Mouse (Mus musculus): ENCODE results near the gene Oas1d.
A peak's percentile ranks its signal among the peaks of the same experiment; 100 is the strongest.
"Not testable (repeated sequence)": the region's sequence is repeated elsewhere in the genome, so short reads cannot be mapped to it uniquely, and the experiment has no call there.

Oas1d gene

GRCm38 (mm10) chr5:120924520-120924919 is 10.2 kb downstream of the Oas1d start:
- not testable (repeated sequence) for H3K36me3 ChIP-seq (ENCODE audit: control insufficient read depth, insufficient read depth, low read length, poor library complexity, severe bottlenecking); DNase-seq (ENCODE audit: low read depth, low spot score); H3K27me3 ChIP-seq (ENCODE audit: control insufficient read depth, insufficient read depth, low read length, poor library complexity, severe bottlenecking)

DNA sequence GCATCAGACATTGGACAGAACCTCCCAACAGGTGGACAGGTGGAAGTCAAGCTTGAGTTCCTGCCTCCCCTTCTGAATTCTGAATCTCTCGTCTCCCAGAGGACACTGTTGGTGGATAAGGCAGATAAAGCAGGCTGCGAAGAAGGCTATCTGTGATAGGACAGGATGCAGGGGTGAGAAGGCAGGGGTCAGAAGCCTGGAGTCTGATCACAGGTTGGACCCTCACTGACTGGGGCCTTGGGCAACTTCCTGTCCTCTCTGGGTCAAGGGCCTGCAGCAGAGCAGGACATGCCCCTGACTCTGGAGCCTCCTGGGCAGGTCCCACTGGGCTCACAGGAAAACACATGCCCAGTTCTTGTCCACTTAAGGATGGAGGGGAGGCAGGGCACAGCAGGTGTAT is 12.0 kb downstream of the Oas1d start:
- H3K27me3 ChIP-seq (ENCODE audit: control insufficient read depth, insufficient read depth, low read length, poor library complexity, severe bottlenecking); H3K36me3 ChIP-seq (ENCODE audit: control insufficient read depth, insufficient read depth, low read length, poor library complexity, severe bottlenecking); DNase-seq (ENCODE audit: low read depth, low spot score): not testable (repeated sequence)

DNA sequence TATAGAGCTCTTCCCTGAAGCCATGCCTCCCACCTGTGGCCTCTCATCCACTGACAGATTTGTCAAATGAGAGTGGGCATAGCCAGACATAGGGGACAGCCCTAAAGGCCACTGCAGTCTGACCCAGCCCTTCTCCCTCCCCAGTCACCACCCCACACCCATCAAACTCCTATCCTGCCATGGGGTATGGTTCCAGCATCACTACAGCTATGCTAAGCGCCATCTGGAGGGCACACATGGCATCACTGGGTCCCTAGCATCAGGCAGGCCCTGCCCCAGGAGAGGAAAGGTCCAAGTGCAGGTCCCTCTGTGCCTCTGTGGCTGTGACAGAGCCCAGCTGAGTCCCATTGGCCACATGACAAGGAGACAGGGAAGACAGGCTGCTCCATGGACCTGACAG is 12.7 kb downstream of the Oas1d start:
- H3K36me3 ChIP-seq (ENCODE audit: control insufficient read depth, insufficient read depth, low read length, poor library complexity, severe bottlenecking), result no peaks in the 10 kb centered on the region
- DNase-seq (ENCODE audit: low read depth, low spot score), result peak; percentile 10
- H3K27me3 ChIP-seq (ENCODE audit: control insufficient read depth, insufficient read depth, low read length, poor library complexity, severe bottlenecking), result no peaks in the 10 kb centered on the region

DNA sequence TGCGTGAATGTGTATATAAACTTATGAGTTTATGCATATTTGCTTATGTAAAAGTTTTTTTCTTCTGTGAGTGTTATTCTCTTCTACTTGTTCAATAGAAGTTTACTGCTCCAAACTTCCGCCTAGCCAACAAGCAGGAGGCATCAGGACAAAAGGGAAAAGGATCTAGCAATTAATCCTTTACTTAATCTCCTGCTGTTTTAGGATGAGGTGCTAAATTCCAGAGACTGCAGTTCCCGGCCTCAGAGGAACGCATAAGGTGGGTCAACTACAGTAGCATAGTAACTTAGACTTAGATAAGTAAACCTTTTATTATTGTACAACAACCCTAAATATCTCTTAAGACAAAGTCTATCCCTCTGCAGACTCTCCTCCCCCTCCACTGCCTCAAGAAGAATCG is 19.6 kb downstream of the Oas1d start:
- no peak for DNase-seq (ENCODE audit: low read depth, low spot score)
- no peaks in the 10 kb centered on the region for H3K36me3 ChIP-seq (ENCODE audit: control insufficient read depth, insufficient read depth, low read length, poor library complexity, severe bottlenecking)
- H3K27me3 ChIP-seq (ENCODE audit: control insufficient read depth, insufficient read depth, low read length, poor library complexity, severe bottlenecking), result no peaks in the 10 kb centered on the region

DNA sequence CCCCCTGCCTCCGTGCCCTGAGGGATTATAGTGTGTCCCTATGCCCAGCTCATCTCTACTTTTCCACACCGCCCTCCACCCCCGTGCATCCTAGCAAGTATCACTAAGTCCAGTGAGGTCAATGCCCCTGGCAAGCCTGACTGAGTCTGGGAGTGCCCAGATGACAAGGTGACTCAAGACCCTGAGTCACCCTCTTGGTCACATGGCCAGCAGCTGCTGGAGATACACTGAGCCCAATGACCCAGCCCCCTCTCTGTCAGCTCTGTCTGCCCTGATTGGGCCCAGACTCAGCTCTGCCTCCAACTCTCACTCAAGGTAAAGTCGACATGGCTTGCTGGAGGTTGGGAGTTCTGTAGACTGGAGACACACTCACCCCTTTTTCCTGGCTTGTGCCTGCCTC is 23.5 kb downstream of the Oas1d start:
- H3K36me3 ChIP-seq (ENCODE audit: control insufficient read depth, insufficient read depth, low read length, poor library complexity, severe bottlenecking), result no peaks in the 10 kb centered on the region
- no peaks in the 10 kb centered on the region for H3K27me3 ChIP-seq (ENCODE audit: control insufficient read depth, insufficient read depth, low read length, poor library complexity, severe bottlenecking)
- no peak for DNase-seq (ENCODE audit: low read depth, low spot score)

DNA sequence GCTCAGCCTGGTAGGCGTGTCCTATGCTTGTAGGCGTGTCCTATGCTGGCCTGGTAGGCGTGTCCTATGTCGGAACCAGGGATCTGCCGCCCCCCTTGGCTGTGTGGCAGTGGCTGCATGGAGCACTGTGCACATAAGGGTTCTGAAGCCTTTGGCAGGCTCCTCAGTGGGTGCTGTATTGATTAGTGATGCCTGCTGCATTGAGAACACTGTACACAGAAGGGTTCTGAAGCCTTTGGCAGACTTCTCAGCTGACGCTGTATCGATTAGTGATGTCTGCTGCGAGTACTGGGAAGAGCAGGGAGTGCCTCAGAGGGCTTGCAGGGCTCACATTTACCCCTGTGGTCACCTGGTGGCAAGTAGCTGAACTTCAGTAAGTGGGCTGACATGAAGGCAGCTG is 24.2 kb downstream of the Oas1d start:
- no peaks in the 10 kb centered on the region for H3K36me3 ChIP-seq (ENCODE audit: control insufficient read depth, insufficient read depth, low read length, poor library complexity, severe bottlenecking)
- H3K27me3 ChIP-seq (ENCODE audit: control insufficient read depth, insufficient read depth, low read length, poor library complexity, severe bottlenecking), result no peaks in the 10 kb centered on the region
- DNase-seq (ENCODE audit: low read depth, low spot score), result no peak

GRCm38 (mm10) chr5:120942076-120942475 is 27.7 kb downstream of the Oas1d start:
- H3K36me3 ChIP-seq (ENCODE audit: control insufficient read depth, insufficient read depth, low read length, poor library complexity, severe bottlenecking), result no peaks in the 10 kb centered on the region
- no peaks in the 10 kb centered on the region for H3K27me3 ChIP-seq (ENCODE audit: control insufficient read depth, insufficient read depth, low read length, poor library complexity, severe bottlenecking)
- no peak for DNase-seq (ENCODE audit: low read depth, low spot score)

DNA sequence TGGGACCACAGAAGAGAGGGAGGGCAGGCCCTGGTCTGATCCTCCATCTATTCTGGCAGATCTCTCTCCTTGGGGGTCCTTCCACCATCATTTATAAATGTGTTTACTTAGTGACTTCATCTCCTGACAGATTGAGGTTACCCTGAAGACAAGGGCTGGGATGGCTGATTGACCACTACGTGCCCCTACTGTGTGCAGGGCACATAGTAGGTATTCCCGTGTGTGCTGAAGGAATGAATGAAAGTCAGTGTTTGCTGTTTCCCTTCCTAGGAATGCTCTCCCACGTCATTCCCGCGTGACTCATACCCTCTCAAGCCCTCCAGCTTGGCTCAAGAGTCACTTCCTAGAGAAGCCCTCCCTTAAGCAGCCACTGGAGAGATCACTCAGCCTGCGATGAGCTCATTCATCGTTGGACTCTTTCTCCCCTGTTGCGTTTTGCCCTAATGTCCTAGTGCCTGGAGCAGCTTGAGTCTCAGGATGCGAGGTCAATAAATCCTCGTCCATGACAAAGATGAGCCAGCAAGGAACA is 38.0 kb downstream of the Oas1d start:
- no peak for DNase-seq (ENCODE audit: low read depth, low spot score)
- H3K27me3 ChIP-seq (ENCODE audit: control insufficient read depth, insufficient read depth, low read length, poor library complexity, severe bottlenecking), result no peaks in the 10 kb centered on the region
- no peaks in the 10 kb centered on the region for H3K36me3 ChIP-seq (ENCODE audit: control insufficient read depth, insufficient read depth, low read length, poor library complexity, severe bottlenecking)

GRCm38 (mm10) chr5:120953974-120954373 is 39.6 kb downstream of the Oas1d start:
- Histone ChIP-seq H3K27me3 (ENCODE audit: control insufficient read depth, insufficient read depth, low read length, poor library complexity, severe bottlenecking) (no peaks in the 10 kb centered on the region), H3K36me3 (ENCODE audit: control insufficient read depth, insufficient read depth, low read length, poor library complexity, severe bottlenecking) (no peaks in the 10 kb centered on the region)
- DNase-seq (ENCODE audit: low read depth, low spot score), result peak; percentile 71

DNA sequence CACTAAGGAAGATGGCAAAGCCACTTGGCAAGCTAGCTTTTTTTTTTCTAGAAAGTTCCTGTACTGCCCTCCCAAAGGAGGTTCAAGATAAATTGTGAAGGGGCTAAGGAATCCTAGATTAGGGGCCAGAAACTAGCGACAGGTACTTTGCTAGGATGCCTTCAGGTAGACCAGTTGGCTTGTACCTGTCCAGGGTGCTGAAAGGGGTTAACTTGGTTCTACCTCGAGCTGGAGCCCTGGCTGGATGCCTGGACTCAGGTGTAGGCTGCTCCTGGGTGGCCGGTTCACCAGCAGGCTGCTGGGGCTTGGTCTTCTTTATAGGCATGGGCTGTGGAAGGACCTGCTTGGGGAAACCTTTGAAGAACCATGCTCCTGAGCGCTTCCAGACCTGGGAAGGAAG is 46.7 kb downstream of the Oas1d start:
- DNase-seq (ENCODE audit: low read depth, low spot score), result peak; percentile 22
- Histone ChIP-seq H3K27me3 (ENCODE audit: control insufficient read depth, insufficient read depth, low read length, poor library complexity, severe bottlenecking) (no peaks in the 10 kb centered on the region; the same call in 1 of the 2 replicates), H3K36me3 (ENCODE audit: control insufficient read depth, insufficient read depth, low read length, poor library complexity, severe bottlenecking) (no peaks in the 10 kb centered on the region)

DNA sequence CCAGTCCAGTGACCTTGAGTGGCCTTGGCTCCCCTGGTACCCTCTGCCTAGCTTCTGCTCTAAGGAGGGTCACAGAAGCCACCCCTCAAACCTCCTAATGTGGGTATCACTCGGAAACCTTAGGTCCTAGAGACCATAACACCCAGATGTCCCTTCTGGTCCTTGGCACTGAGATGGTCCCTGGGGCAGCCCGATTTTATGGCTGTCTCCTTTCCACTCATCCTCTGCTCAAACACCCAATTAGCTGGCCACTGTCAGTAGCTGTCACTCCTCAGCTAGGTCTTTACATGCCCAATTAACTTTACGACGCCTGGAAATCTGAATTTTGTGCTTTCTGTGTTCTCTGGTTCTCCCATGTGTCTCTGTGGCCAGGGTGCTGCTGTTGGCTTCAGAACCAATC is 51.8 kb downstream of the Oas1d start:
- Histone ChIP-seq H3K36me3 (ENCODE audit: control insufficient read depth, insufficient read depth, low read length, poor library complexity, severe bottlenecking) (no peaks in the 10 kb centered on the region), H3K27me3 (ENCODE audit: control insufficient read depth, insufficient read depth, low read length, poor library complexity, severe bottlenecking) (no peaks in the 10 kb centered on the region; the same call in 1 of the 2 replicates)
- no peak for DNase-seq (ENCODE audit: low read depth, low spot score)

GRCm38 (mm10) chr5:120966894-120967293 is 52.6 kb downstream of the Oas1d start:
- no peaks in the 10 kb centered on the region for H3K36me3 ChIP-seq (ENCODE audit: control insufficient read depth, insufficient read depth, low read length, poor library complexity, severe bottlenecking)
- H3K27me3 ChIP-seq (ENCODE audit: control insufficient read depth, insufficient read depth, low read length, poor library complexity, severe bottlenecking), result no peaks in the 10 kb centered on the region; the same call in 1 of the 2 replicates
- DNase-seq (ENCODE audit: low read depth, low spot score), result no peak

DNA sequence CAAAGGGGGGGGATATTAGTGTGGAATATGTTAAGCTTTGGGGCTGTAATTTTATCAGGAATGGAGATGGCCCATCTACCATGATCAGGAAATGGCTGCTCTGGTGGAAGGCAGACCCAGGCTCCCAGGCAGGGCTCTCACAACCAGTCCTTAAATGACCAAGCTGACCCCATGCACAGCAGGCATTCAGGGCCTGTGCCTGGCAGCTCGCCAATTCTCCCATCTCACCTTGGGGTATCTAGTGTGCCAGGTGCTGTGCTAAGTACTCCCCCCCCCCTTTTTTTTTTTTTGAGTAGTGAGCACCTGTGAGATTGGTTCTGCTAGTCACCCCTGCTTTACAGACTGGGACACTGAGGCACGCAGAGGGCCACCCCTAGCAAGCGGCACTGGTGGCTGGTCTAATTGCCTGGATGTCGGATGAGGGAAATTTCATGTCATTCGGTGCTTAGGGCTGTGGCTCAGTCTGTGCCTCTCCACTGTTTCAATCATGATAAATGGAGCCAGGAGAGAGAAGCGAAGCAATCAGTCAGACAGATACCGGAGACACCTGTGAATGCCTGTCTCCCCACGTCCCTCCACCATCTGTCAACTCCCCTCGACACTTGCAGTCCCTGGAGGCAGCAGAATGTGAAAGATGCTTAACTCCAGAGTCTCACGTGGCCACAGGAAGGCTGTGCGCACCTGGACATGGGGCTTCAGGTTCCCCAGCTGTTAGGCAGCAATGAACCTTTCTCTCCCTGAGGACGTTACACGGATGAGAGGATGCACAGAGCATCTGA is 53.2 kb downstream of the Oas1d start:
- Histone ChIP-seq H3K27me3 (ENCODE audit: control insufficient read depth, insufficient read depth, low read length, poor library complexity, severe bottlenecking) (no peaks in the 10 kb centered on the region; the same call in 1 of the 2 replicates), H3K36me3 (ENCODE audit: control insufficient read depth, insufficient read depth, low read length, poor library complexity, severe bottlenecking) (no peaks in the 10 kb centered on the region)
- DNase-seq (ENCODE audit: low read depth, low spot score), result no peak

GRCm38 (mm10) chr5:120968134-120968532 is 53.8 kb downstream of the Oas1d start:
- Histone ChIP-seq H3K27me3 (ENCODE audit: control insufficient read depth, insufficient read depth, low read length, poor library complexity, severe bottlenecking) (no peaks in the 10 kb centered on the region), H3K36me3 (ENCODE audit: control insufficient read depth, insufficient read depth, low read length, poor library complexity, severe bottlenecking) (no peaks in the 10 kb centered on the region)
- no peak for DNase-seq (ENCODE audit: low read depth, low spot score)

DNA sequence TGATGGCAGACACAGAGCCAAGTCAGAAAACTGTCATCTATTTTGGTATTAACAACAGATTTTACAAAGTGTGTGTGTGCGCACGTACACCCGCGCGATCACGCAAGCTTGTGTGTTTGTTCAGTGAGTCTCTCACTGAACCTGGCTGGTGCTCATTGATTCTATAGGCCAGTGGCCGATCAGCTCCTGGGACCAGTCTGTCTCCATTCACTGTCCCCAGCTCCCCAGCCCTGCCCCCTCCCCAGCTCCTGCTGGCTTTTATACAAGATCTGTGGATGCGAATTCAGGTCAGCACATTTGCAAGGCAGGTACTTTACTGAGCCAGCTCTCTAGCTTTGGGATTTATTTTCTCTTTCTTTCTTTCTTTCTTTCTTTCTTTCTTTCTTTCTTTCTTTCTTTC is 54.5 kb downstream of the Oas1d start:
- no peaks in the 10 kb centered on the region for H3K27me3 ChIP-seq (ENCODE audit: control insufficient read depth, insufficient read depth, low read length, poor library complexity, severe bottlenecking)
- DNase-seq (ENCODE audit: low read depth, low spot score), result no peak
- no peaks in the 10 kb centered on the region for H3K36me3 ChIP-seq (ENCODE audit: control insufficient read depth, insufficient read depth, low read length, poor library complexity, severe bottlenecking)

DNA sequence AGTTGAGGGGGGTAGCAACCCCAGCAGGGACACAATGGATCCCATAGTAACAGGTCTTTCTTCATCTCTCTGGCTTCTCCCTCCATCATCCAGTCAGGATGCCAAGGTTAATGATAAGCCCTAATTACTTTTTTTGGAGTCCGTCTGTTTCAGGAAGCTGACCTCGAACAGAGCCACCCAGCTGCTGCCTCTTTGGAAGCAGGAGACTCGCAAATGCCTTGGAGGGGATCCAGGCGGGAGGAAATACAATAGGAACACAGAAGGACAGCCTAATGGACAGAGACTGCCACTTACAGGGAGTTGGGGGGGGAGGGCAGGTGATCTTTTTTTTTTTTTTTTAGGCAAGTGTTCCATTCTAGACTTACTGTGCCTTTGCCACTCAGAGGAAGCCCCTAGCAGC is 55.4 kb downstream of the Oas1d start:
- Histone ChIP-seq H3K36me3 (ENCODE audit: control insufficient read depth, insufficient read depth, low read length, poor library complexity, severe bottlenecking) (no peaks in the 10 kb centered on the region), H3K27me3 (ENCODE audit: control insufficient read depth, insufficient read depth, low read length, poor library complexity, severe bottlenecking) (no peaks in the 10 kb centered on the region)
- DNase-seq (ENCODE audit: low read depth, low spot score), result no peak

Data from splenic B cell, adult 2 months (primary cell).